Mouse (Mus musculus) olfactory bulb, adult 2 months (tissue): ENCODE measurements at regions not wholly inside any gene's neighbourhood (a gene's known extent, or its start where the extent isn't known, plus 50 kb on each side); places are given as distances from the start of the nearest gene placed in this dataset.

ENCODE experiments used
- H3K27ac ChIP-seq: fragments of 200-500 bp; 2 replicates; pipeline ENCODE4 v1.5.1; 2012; ENCODE audit warnings: low read depth, low read length; ENCODE audit not compliant: insufficient read depth
- H3K4me1 ChIP-seq: fragments of 200-500 bp; 2 replicates; pipeline ENCODE4 v1.6.1; 2012; ENCODE audit warnings: low read length; ENCODE audit not compliant: control insufficient read depth, insufficient read depth
- H3K4me3 ChIP-seq: fragments of 200-500 bp; 2 replicates; pipeline ENCODE4 v1.5.1; 2012; ENCODE audit warnings: mild to moderate bottlenecking, low read depth, low read length, moderate library complexity; ENCODE audit not compliant: insufficient read depth
- CTCF ChIP-seq: fragments of 200-500 bp; IDR thresholded peaks from 2 replicates; pipeline ENCODE4 v1.5.1; 2012; ENCODE audit warnings: low read depth, mild to moderate bottlenecking, low read length, moderate library complexity; ENCODE audit not compliant: insufficient read depth
- POLR2A ChIP-seq: fragments of 200-500 bp; IDR thresholded peaks from 2 replicates; pipeline ENCODE4 v1.6.1; 2012; ENCODE audit warnings: mild to moderate bottlenecking, low read depth, low read length, moderate library complexity; ENCODE audit not compliant: insufficient read depth
- WGBS: fragments of 180-500 bp; shearing (Covaris S2); methylation state at CpG from one replicate; pipeline ENCODE4 v1.1.7; 2018; 5-methylcytosine and 5-hydroxymethylcytosine counted together

- TF ChIP-seq POLR2A = no peak
- TF ChIP-seq CTCF = no peak
- H3K4me1 ChIP-seq = no peaks in the 10 kb centered on the region
- no peak overlapping the region for H3K4me3 ChIP-seq
- WGBS = 92% methylated on average over 5 of the region's 5 CpGs
- H3K27ac ChIP-seq = no peak overlapping the region
Observed at GRCm38 (mm10) chr6:35853993-35854392, 314.3 kb upstream of the Mtpn start.

DNA sequence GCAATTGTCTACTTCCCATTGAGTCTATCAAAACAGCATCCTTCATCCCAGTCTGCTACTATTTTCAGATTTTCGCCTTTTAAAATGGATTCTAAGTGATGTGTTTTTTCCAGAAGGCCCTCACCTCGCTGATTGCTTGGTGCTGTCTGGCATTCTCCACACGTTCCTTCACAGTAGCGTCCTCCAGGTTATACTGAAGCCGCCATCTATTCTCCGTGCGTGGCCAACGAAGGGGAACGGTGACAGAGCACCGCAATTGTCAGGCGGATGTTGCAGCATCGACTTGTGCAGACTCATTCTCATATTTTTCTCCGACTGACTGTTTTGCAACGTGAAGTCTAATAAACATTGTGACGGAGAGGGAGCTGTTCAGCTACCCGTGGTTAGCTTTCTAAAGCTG lies 277.0 kb upstream of the Mtpn start:
- no peak overlapping the region for H3K27ac ChIP-seq
- H3K4me1 ChIP-seq = 0 out of 2 replicates have a peak, but pooled peaks cover 2% of the 10 kb centered on the region
- WGBS = 90% methylated on average over 16 of the region's 16 CpGs
- TF ChIP-seq CTCF (no peak), POLR2A (no peak)
- no peak overlapping the region for H3K4me3 ChIP-seq

GRCm38 (mm10) chr6:35814476-35814875 lies 274.8 kb upstream of the Mtpn start:
- Histone ChIP-seq H3K4me1 (0 out of 2 replicates have a peak, but pooled peaks cover 2% of the 10 kb centered on the region), H3K4me3 (no peak overlapping the region), H3K27ac (no peak overlapping the region)
- TF ChIP-seq POLR2A (no peak), CTCF (no peak)
- WGBS = 82% methylated on average over 5 of the region's 5 CpGs

DNA sequence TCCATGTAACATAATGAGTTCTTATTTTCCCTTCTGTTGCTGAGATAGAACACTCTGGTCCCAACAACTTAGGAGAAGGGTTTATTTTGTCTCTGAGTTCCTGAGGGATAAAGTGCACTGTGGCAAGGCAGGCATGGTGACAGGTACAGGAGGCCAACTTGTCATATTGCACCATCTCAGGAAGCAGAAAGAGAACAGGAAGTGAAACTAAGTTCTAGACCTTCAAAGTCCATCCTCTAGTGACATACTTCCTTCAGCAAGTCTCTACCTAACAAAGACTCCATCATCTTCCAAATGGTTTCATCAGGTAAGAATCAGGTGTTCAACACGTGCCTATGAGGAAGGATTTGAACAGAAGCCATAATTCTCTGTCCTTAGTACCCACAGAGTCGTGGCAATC lies 266.1 kb upstream of the Mtpn start:
- 84% methylated on average over 2 of the region's 2 CpGs for WGBS
- Histone ChIP-seq H3K4me3 (no peak overlapping the region), H3K4me1 (no peaks in the 10 kb centered on the region), H3K27ac (no peak overlapping the region)
- TF ChIP-seq CTCF = no peak
- TF ChIP-seq POLR2A = no peak

DNA sequence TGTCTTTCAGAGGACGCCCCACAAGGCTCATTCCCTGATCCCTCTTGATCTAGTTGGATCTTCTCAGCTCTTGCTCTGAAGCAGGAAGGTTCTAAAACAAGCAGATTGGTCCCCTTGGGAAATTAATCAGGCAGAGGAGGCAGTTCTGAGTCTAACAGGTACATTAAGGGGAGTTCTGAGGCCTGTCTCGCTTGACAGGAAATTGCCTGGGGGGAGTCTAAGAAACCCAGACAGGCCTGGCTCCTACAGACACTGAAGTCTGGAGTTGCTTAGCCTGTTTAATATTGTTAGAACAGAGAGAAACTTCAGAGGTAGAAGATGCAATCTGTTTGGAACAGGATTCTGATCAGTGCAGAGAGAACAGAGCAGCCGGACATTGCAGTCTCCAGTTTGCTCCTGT lies 264.4 kb upstream of the Mtpn start:
- TF ChIP-seq CTCF (no peak), POLR2A (no peak)
- no peaks in the 10 kb centered on the region for H3K4me1 ChIP-seq
- no peak overlapping the region for H3K27ac ChIP-seq
- 89% methylated on average over 3 of the region's 3 CpGs for WGBS
- no peak overlapping the region for H3K4me3 ChIP-seq

GRCm38 (mm10) chr6:35779706-35780105 lies 240.0 kb upstream of the Mtpn start:
- WGBS = 98% methylated on average over 1 of the region's 1 CpGs
- no peak overlapping the region for H3K4me3 ChIP-seq
- TF ChIP-seq POLR2A = no peak
- no peak for TF ChIP-seq CTCF
- no peak overlapping the region for H3K27ac ChIP-seq
- no peaks in the 10 kb centered on the region for H3K4me1 ChIP-seq

- Histone ChIP-seq H3K4me1 (no peaks in the 10 kb centered on the region), H3K27ac (no peak overlapping the region), H3K4me3 (no peak overlapping the region)
- 74% methylated on average over 3 of the region's 3 CpGs for whole genome bisulfite sequencing
- TF ChIP-seq POLR2A (no peak), CTCF (no peak)
Observed at GRCm38 (mm10) chr6:35770907-35771306, 231.2 kb upstream of the Mtpn start.

GRCm38 (mm10) chr6:35759606-35760246 lies 220.0 kb upstream of the Mtpn start:
- WGBS = 40% methylated on average over 3 of the region's 3 CpGs
- no peak overlapping the region for H3K27ac ChIP-seq
- H3K4me3 ChIP-seq = no peak overlapping the region
- no peaks in the 10 kb centered on the region for H3K4me1 ChIP-seq
- no peak for TF ChIP-seq CTCF
- TF ChIP-seq POLR2A = no peak

DNA sequence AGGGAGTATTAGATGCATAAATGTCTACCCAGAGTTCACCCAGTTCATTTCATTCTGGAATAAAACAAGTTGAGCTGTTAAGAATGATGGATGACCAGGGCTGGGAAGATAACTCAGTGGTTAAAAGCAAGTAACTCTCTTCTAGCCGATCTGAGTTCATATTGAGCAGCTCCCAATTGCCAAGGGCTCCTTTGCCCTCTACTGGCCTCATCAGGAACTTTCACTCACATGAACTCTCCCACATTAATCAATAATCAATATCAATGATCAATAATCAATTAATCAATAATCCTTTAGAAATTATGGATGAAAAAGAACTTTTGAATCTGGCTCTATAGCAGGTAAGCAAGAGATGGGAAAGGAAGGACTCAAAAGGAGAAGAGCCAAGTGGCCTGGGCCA lies 206.3 kb upstream of the Mtpn start:
- H3K27ac ChIP-seq = no peak overlapping the region

GRCm38 (mm10) chr6:35705587-35705986 lies 165.9 kb upstream of the Mtpn start:
- WGBS = 89% methylated on average over 3 of the region's 3 CpGs
- Histone ChIP-seq H3K4me3 (no peak overlapping the region), H3K4me1 (no peaks in the 10 kb centered on the region), H3K27ac (no peak overlapping the region)
- no peak for TF ChIP-seq POLR2A
- no peak for TF ChIP-seq CTCF

More for the DNA sequence above, 206.3 kb upstream of the Mtpn start:
- no peak for TF ChIP-seq POLR2A
- TF ChIP-seq CTCF = no peak
- WGBS = 56% methylated on average over 1 of the region's 1 CpGs
- Histone ChIP-seq H3K4me1 (no peaks in the 10 kb centered on the region), H3K4me3 (no peak overlapping the region)

- 91% methylated on average over 2 of the region's 2 CpGs for WGBS
- Histone ChIP-seq H3K4me1 (no peaks in the 10 kb centered on the region), H3K4me3 (no peak overlapping the region), H3K27ac (no peak overlapping the region)
- TF ChIP-seq POLR2A = no peak
- no peak for TF ChIP-seq CTCF
Observed at GRCm38 (mm10) chr6:35667062-35667461, 127.4 kb upstream of the Mtpn start.
